Mouse (Mus musculus): ENCODE data around the gene S100a3. TPM values are rescaled to one million over a fixed set of nuclear protein-coding genes. Genes with fewer than 3 reads are reported as not detected.
A peak's percentile ranks its signal among the peaks of the same experiment; 100 is the strongest.

S100a3 gene
- polyA plus RNA-seq, 1 experiment from 2014 or later: 1.1 TPM

DNA sequence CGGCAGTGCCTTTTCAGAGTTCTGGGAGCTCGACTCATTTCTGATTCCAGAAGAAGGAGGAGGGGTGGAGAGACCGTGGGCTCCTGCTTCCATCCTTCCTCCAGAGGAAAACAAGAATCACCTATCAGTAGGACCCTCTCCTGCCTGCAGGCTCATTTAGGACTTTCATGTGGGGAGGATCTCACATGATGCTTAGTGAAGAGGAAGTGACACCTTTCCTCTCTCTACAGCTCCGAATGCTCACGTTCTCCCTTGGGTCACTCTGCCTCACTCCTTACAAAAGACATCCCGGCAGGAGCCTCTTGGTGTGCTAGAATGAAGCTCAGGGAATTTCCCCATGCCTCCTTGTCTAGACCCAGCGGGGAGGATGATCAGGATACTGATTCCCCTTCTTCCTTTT is 61.2 kb downstream of the S100a3 start:
- H3K9me3 ChIP-seq (ENCODE audit: low read length): no peaks in the 10 kb centered on the region
- no peaks in the 10 kb centered on the region for H3K4me1 ChIP-seq (ENCODE audit: insufficient read depth, low read depth, low read length)
- TF ChIP-seq CTCF (IDR thresholded peaks at IDR 0.05) (no peak), EP300 (IDR thresholded peaks at IDR 0.05) (no peak)
- H3K4me3 ChIP-seq (ENCODE audit: low read depth, low read length): no peak overlapping the region
- 43% methylated on average over 7 of the region's 7 CpGs for WGBS
- no peak for DNase-seq (ENCODE audit: low spot score)
- ATAC-seq: no peak
- H3K27me3 ChIP-seq (replicated peaks; ENCODE audit: insufficient read depth, low read length): no peaks in the 10 kb centered on the region
- H3K36me3 ChIP-seq (ENCODE audit: insufficient read depth, low read length): no peaks in the 10 kb centered on the region
- H3K9ac ChIP-seq (replicated peaks; ENCODE audit: low read depth): no peak overlapping the region
- H3K27ac ChIP-seq (ENCODE audit: low read length): no peak overlapping the region
- H3K4me2 ChIP-seq (replicated peaks; ENCODE audit: low read depth, low read length): no peak overlapping the region

DNA sequence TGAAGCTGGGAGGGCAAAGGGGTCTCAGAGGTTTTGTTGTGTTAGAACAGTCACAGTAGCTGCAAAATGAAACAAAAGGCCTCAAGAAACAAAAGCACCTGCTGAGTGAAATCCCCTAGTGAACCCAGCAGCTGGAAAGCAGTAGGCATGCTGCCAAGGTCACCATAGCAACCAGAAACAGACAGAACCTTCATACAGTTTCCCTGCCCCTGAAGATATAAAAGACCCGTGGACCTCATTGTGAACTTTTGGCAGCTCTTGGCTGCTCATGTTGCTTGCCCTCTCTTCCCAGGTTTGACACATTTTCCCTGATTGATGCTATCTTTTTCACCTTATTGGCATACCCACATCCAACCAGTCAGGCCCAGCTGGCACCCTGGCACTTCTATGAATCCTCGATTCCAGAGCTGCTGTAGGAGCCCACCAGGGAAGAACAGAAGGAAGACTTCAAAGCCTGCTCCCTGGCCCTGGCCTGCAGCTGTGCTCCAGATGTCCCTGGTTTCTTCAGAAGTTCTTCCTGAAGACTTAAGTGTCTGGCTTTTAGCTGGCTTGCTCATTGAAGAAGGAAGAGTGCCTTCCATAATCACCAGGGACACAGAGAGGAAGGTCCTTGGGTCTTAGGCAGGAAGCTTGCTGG is 63.2 kb downstream of the S100a3 start:
- ATAC-seq: no peak
- Histone ChIP-seq H3K9ac (replicated peaks; ENCODE audit: low read depth) (no peak overlapping the region), H3K36me3 (ENCODE audit: insufficient read depth, low read length) (no peaks in the 10 kb centered on the region), H3K9me3 (ENCODE audit: low read length) (no peaks in the 10 kb centered on the region), H3K27ac (ENCODE audit: low read length) (no peak overlapping the region), H3K4me2 (replicated peaks; ENCODE audit: low read depth, low read length) (no peak overlapping the region), H3K27me3 (replicated peaks; ENCODE audit: insufficient read depth, low read length) (no peaks in the 10 kb centered on the region), H3K4me3 (ENCODE audit: low read depth, low read length) (no peak overlapping the region), H3K4me1 (ENCODE audit: insufficient read depth, low read depth, low read length) (no peaks in the 10 kb centered on the region)
- TF ChIP-seq CTCF (IDR thresholded peaks at IDR 0.05): no peak
- no peak for TF ChIP-seq EP300 (IDR thresholded peaks at IDR 0.05)
- WGBS: 8% methylated on average over 2 of the region's 2 CpGs
- DNase-seq (ENCODE audit: low spot score): peak; percentile 49

DNA sequence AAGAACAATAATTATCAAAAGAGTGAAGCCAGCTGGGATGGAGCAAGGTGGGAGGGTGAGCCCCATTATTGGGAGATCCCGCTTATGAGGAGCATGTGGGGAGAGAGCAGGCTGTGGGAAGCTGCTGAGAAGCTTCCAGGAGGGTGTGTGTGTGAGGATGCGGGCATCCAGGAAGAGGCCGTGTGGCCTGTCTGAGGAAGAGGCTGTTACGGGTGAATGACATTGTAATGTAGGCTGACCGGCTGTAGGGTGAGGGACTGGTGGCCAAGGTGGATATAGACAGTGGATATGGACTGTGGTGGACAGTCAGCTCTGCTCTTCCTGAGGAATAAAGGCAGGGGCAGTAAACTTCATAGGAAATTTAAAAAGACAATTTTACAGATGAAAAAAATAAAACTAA is 65.1 kb downstream of the S100a3 start:
- H3K9me3 ChIP-seq (ENCODE audit: low read length): no peaks in the 10 kb centered on the region
- ATAC-seq (no peak), DNase-seq (ENCODE audit: low spot score) (no peak)
- H3K4me1 ChIP-seq (ENCODE audit: insufficient read depth, low read depth, low read length): no peaks in the 10 kb centered on the region
- TF ChIP-seq CTCF (IDR thresholded peaks at IDR 0.05) (no peak), EP300 (IDR thresholded peaks at IDR 0.05) (no peak)
- no peak overlapping the region for H3K27ac ChIP-seq (ENCODE audit: low read length)
- no peaks in the 10 kb centered on the region for H3K36me3 ChIP-seq (ENCODE audit: insufficient read depth, low read length)
- no peak overlapping the region for H3K9ac ChIP-seq (replicated peaks; ENCODE audit: low read depth)
- no peaks in the 10 kb centered on the region for H3K27me3 ChIP-seq (replicated peaks; ENCODE audit: insufficient read depth, low read length)
- H3K4me2 ChIP-seq (replicated peaks; ENCODE audit: low read depth, low read length): no peak overlapping the region
- WGBS: 74% methylated on average over 5 of the region's 5 CpGs
- H3K4me3 ChIP-seq (ENCODE audit: low read depth, low read length): no peak overlapping the region

DNA sequence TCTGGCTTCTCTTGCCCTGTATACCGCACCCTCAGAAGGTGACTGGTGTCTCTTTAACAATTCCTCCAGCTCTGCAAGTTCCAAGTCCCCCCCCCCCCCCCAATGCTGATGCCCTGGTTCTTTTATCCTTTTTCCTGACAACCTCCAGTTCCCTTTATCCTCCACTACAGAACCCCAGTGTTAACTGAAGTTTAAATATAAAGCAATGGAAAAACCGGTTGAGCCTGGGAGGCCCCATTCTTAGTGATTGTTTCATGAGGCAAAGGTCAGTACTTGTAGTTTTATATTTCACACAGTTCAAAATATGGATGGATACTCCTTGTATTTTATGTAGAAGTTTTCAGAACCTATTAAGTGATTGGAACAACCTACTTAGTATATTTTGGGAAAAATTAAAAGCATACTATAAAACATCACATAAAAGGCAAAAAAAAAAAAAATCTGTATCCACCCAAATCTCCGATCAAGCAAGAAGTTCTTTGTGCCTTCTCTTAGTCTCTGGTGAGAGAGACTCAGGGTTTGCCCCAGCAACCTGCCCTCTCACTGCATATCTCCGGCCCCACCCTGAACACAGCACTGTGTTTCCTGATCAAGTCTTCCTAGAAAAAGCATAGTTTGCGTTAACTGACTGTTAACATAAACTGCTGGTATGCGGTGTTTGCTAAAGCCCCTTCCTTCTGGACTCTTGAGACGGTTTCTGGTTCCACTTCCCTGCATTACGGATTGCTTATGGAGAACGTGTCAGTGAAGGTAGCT is 66.1 kb downstream of the S100a3 start:
- Histone ChIP-seq H3K4me3 (ENCODE audit: low read depth, low read length) (no peak overlapping the region), H3K4me2 (replicated peaks; ENCODE audit: low read depth, low read length) (no peak overlapping the region), H3K9me3 (ENCODE audit: low read length) (no peaks in the 10 kb centered on the region), H3K27me3 (replicated peaks; ENCODE audit: insufficient read depth, low read length) (no peaks in the 10 kb centered on the region), H3K9ac (replicated peaks; ENCODE audit: low read depth) (no peak overlapping the region), H3K27ac (ENCODE audit: low read length) (no peak overlapping the region), H3K4me1 (ENCODE audit: insufficient read depth, low read depth, low read length) (no peaks in the 10 kb centered on the region), H3K36me3 (ENCODE audit: insufficient read depth, low read length) (no peaks in the 10 kb centered on the region)
- no peak for ATAC-seq
- 26% methylated on average over 9 of the region's 9 CpGs for WGBS
- no peak for TF ChIP-seq EP300 (IDR thresholded peaks at IDR 0.05)
- DNase-seq (ENCODE audit: low spot score): peak; percentile 42

DNA sequence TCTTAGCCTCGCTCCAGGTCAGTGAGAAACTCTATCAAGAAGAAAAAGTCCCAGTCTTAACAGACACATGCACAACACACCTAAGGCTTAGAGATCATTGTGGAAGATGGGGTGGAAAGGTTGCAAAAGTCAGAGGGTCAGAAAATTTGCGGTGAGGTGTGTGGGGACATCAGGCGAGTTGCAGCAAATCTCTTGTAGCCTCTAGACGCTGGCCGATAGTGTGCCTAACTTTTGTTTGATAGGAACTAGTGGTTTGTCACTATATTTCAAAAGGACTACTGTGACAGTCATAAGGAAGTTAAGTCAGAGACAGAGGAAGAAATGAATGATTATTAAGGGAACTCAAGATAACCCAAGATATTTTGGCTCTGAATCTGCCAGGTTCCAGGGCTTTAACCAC is 67.0 kb downstream of the S100a3 start:
- WGBS: 84% methylated on average over 5 of the region's 5 CpGs
- ATAC-seq (no peak), DNase-seq (ENCODE audit: low spot score) (no peak)
- no peak overlapping the region for H3K4me3 ChIP-seq (ENCODE audit: low read depth, low read length)
- no peaks in the 10 kb centered on the region for H3K27me3 ChIP-seq (replicated peaks; ENCODE audit: insufficient read depth, low read length)
- no peaks in the 10 kb centered on the region for H3K36me3 ChIP-seq (ENCODE audit: insufficient read depth, low read length)
- H3K4me1 ChIP-seq (ENCODE audit: insufficient read depth, low read depth, low read length): no peaks in the 10 kb centered on the region
- H3K27ac ChIP-seq (ENCODE audit: low read length): no peak overlapping the region
- H3K4me2 ChIP-seq (replicated peaks; ENCODE audit: low read depth, low read length): no peak overlapping the region
- H3K9ac ChIP-seq (replicated peaks; ENCODE audit: low read depth): no peak overlapping the region
- H3K9me3 ChIP-seq (ENCODE audit: low read length): no peaks in the 10 kb centered on the region
- no peak for TF ChIP-seq EP300 (IDR thresholded peaks at IDR 0.05)
- TF ChIP-seq CTCF (IDR thresholded peaks at IDR 0.05): no peak

DNA sequence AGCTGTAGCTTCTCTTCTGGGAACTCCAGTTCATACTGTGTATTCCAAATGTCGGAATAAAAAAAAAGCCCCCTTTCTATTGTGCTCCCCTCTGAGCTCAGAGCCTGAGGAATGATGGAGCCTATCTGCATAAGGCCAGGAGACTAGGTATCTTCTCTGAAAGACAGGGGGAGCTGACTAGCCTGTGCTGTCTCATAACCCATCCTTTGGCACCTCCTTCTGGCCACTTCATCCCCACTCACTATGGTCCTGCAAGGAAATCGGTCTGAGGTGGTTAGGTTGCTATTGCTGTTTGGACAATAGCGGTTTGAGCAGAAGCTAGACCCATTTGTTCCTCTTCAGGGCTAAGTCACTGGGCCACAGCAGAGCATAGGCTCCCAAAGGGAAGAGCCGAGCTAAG is 67.4 kb downstream of the S100a3 start:
- DNase-seq (ENCODE audit: low spot score): peak; percentile 39
- H3K36me3 ChIP-seq (ENCODE audit: insufficient read depth, low read length): no peaks in the 10 kb centered on the region
- H3K9ac ChIP-seq (replicated peaks; ENCODE audit: low read depth): no peak overlapping the region
- no peak overlapping the region for H3K4me2 ChIP-seq (replicated peaks; ENCODE audit: low read depth, low read length)
- no peak overlapping the region for H3K27ac ChIP-seq (ENCODE audit: low read length)
- H3K4me1 ChIP-seq (ENCODE audit: insufficient read depth, low read depth, low read length): no peaks in the 10 kb centered on the region
- H3K9me3 ChIP-seq (ENCODE audit: low read length): no peaks in the 10 kb centered on the region
- WGBS: 74% methylated on average over 4 of the region's 4 CpGs
- no peak for TF ChIP-seq EP300 (IDR thresholded peaks at IDR 0.05)
- peak; percentile 75 for TF ChIP-seq CTCF (IDR thresholded peaks at IDR 0.05)
- H3K27me3 ChIP-seq (replicated peaks; ENCODE audit: insufficient read depth, low read length): no peaks in the 10 kb centered on the region
- H3K4me3 ChIP-seq (ENCODE audit: low read depth, low read length): no peak overlapping the region
- ATAC-seq: 0 out of 2 replicates have a peak, but pooled peaks have one; percentile 37

Measured in lung, postnatal 0 days (tissue).